Mouse (Mus musculus): ENCODE data around the gene Jun.
A peak's percentile ranks its signal among the peaks of the same experiment; 100 is the strongest.

Jun gene

DNA sequence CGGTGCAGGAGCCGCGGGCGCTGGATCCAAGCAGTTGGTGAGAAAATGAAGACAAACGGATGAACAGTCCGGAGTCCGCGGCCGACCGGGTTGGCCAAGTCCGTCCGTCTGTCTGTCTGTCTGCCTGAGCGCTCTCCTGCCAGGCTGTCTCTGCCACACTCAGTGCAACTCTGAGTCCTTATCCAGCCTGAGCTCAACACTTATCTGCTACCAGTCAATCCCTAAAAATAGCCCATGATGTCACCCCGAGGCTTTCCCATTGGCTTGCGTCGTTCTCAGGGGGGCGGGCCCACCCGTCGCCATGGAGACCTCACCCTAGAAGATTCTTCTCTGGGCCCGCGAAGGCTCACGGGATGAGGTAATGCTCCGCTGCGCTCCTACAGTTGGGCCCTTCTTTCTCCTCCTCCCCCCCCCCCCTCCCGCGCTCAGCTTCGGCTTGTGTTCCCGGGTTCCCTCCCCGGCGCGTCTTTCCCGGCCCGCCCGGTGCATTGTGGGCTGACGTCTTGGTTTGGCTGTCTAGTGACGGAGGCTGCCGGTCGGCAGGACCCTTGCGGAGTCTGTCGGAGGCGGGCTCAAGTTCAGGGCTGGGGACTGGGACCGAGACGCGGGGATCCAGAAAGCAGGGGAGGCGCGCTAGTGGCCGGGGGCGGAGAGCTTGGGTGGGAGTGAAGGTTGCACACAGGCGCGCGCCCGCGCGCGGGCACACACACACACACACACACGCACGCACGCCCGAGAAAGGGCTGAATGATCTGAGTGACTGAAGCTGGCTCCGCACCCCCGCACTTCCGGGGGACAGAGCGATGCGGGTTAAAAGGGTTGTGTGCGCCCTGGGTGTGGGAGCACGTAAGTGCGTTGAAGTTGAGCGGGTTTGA lies at the start of gene Jun:
TSS of gene Jun (minus strand) at position 198 of the 875 bp plus-strand sequence.
- peak; percentile 98 for DNase-seq (ENCODE audit: low read depth, low spot score)

DNA sequence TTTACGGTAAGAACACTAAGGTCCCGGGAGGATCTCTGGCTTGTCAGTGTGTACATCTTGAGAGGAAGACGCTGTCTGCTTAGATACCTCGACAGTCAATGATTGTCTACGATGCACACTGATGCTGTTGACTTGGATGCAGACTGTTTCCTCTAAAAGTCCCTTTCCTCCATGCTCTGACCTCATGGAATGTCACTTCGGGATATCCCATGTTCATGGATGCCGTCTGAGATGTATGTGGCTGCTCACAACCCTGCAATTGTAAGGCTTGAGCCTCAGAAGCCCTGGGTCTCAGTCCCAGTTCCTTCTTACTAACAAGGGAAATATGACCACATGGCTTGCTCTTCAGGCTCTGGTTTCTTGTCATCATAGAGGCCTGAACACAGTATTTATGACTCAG lies 49.7 kb upstream of the Jun start:
- DNase-seq (ENCODE audit: low read depth, low spot score): no peak

DNA sequence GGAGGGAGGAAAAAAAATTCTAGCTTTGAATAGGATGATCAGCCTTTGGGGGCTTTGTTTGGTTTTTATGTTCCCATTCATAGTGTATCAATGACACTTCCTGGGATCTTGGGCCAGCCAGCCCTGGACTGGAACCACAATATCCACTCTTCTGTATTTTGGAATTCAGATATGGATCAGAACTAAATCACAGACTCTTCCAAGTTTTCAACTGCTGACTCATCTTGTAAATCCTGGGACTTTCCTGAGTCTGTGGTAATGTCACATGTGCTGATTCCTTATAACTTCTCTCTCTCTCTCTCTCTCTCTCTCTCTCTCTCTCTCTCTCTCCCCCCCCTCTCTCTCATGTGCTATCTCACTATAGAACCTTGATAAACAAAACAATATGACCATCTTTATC lies 48.7 kb upstream of the Jun start:
- no peak for DNase-seq (ENCODE audit: low read depth, low spot score)

DNA sequence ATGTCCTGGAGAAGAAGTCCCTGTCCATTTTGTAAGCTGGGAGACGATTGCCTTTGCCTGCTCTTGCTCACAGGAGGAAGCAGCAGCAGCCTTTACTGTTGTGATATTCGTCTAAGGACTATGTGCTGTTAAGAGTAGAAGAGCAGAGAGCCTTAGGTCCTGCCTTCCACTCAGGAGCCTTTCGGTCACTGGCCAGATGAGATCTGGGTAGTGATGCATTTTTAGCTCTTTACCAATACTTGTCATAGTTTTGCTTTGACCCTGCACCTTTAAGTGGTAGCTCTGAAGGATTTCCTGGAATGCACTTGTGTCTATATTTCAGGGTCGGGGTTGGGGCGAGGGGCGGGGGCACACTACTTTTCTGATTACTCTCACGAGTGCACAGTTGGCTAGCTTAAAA lies 47.4 kb upstream of the Jun start:
- no peak for DNase-seq (ENCODE audit: low read depth, low spot score)

DNA sequence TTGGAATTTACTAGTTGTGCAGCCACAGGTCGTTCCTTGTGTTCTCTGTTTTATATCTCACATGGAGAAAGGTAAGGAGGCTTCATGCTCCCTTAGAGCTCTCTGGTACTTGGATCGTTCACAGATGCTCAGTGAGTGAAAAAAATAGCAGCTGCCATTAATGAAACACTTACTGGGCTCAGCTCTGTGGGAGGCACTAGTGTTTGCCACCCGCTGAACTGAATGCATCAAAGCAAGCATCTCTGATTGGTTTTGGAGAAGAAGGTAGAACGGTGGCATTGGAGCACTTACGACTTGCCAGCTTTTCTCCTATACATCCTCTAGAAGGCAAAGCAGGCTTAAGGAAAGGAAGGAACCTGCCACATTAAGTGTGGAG lies 46.7 kb upstream of the Jun start:
- no peak for DNase-seq (ENCODE audit: low read depth, low spot score)

DNA sequence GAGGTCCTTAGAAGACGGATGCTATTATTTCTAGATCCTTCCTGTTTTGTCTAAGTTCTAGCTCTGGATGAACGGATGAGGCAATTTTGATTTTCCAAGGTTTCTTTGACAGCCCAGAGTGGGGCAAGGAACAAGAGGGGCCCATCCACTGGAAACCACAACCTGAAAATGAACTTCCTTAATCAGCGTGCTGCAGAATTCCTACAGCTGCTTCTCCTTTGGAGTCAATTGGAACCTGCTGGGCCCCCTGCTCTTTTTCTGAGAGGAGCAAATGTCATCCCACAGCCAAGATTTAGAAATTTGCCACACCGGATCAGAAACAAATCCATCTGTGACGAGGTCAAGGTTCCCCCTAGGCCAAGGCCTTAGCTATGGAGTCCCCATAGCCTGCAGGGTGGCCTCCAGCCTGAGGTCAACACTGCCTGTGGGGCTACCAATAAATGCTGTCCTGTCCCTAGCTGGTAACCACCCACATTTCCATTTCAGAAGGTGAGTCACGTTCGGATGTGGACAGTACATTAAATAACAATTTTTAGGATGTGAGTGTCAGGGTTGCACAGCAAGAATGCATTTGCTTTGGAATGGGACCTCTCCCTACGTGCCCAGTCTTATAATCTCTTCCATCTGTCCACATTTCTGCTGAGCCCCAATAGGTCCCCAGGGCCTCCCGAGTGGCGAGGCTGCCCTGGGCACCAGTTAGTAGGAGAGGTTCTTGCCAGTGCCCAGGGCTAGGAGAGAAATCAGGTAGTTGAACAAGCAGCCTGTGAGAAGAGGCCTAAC lies 46.1 kb upstream of the Jun start:
- no peak for DNase-seq (ENCODE audit: low read depth, low spot score)

DNA sequence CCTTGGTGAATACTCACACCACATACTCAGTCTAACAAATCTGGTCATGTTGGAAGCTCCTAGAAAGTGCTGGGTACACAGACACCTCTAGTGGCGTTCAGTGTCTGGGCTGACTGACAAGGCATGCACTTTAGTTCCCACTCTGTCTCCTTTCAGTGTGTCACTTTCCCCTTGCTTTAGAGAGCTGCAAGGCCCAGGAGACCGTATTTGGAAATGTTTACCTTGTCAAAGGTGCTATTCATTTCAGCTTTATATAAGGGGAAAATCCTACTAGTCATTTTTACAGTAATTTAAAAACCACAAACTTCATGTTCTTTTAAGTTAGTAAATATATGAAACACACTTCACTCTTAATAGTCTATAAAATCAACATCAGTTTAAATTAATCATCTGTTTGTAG lies 44.7 kb upstream of the Jun start:
- no peak for DNase-seq (ENCODE audit: low read depth, low spot score)

DNA sequence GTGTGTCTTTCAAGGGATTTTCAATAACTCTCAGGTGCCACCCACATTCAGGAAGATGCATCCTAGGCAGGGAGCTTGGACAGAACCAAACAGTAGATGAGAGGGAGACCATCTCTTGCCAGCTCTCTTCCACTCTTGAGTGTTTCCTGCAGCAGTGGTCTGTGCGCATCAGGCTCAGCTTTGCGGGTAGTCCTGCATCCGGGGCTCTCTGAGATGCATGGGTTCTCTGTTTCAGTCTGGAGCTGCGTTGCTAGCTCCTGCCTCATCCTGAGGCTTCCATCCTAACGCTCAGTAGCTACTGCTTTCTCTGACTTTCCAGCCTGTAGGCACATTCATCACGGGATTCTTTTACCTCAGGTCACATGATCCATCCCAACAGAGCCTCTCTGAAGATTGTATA lies 43.9 kb upstream of the Jun start:
- DNase-seq (ENCODE audit: low read depth, low spot score): no peak

DNA sequence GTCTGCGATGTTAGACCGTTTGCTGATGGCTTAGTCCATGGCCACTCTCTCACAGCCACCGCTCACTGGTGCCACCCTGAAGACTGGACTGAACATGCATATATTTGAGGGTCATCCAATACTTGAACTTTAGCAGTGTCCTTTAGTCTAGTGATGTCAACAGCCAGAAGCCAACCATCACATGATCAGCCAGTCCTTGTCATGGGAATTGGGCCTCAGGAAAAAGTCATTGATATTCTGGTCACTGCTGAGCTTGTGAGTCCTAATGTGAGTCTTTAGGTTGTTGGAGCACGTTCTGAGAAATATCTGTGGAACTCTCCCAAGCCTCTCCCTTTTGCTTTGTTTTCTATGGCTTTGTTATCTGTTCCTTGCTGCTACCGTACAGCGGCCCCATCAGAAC lies 43.3 kb upstream of the Jun start:
- no peak for DNase-seq (ENCODE audit: low read depth, low spot score)

DNA sequence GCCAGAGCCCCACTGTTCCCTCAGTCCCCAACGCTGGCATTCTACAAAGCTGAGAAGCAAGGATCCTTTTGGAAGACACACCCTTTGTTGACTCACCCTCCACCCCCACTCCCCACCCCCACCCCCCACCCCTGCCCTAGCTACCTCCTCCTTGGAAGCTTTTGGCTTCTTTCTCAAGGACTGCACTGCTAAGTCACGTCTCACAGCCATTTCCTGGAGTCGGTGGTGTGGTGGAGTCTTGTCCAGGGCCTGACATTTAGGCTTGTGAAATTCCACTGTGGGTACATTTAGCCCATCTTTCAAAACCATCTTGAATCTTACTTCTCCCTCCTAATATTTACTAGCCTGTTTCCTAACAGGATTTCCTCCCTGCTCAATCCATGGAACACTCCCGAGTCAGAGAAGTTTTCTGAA lies 42.7 kb upstream of the Jun start:
- no peak for DNase-seq (ENCODE audit: low read depth, low spot score)

DNA sequence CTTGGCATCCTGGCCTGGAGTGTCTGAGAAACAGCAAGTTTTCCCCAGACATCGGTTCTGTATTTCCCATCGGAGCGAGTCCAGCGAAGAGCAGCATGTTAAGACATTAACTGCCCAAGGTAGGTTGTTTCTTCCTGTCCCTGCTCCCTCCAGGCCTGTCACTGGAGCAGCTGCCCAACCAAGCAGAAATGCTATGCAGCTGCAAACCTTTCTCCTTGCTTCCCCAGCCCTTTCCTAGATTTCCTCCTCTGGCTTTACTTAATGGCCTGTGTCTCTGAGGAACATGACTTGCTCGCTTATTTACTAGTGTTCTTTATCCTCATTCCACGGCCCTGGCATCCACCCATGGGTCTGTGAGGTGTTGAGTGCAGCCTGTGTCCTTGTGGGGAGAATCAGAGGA lies 41.6 kb upstream of the Jun start:
- no peak for DNase-seq (ENCODE audit: low read depth, low spot score)

DNA sequence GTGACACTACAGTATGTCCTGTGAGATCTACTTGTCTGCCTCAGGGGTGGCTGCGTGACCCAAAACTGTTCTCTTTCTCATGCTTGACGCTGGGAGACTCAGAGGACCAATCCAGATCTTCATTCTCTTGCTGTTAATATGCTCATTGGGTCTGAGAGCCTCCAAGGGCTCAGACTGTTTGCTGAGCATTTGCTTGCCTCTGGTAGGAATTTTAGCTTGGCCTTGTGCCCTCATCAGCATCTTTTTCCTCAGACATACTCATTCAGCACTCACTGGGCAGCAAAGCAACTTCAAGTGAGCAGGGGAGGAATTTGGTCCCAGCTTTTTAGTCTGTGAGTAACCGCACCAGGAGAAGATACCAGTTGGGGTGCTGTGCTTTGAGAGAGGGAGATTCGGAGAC lies 40.5 kb upstream of the Jun start:
- no peak for DNase-seq (ENCODE audit: low read depth, low spot score)

DNA sequence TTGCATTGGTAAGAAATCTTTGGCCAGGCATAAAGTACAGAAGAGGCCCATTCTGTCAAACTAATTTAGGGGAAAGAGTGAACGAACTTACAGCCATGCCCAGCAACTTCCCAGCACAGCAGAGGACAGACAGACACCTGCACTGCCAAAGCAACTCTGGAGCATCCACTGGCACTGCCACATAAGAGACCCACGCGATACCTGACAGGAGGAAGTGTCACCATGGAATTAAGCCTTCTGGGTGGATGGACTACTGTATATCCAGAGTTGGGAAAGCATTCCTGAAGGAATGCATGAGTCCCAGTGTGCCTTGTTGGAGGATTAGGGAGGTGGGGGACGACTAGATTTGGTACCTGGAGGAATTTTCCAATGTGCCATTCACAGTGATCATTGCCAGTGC lies 39.5 kb upstream of the Jun start:
- no peak for DNase-seq (ENCODE audit: low read depth, low spot score)

DNA sequence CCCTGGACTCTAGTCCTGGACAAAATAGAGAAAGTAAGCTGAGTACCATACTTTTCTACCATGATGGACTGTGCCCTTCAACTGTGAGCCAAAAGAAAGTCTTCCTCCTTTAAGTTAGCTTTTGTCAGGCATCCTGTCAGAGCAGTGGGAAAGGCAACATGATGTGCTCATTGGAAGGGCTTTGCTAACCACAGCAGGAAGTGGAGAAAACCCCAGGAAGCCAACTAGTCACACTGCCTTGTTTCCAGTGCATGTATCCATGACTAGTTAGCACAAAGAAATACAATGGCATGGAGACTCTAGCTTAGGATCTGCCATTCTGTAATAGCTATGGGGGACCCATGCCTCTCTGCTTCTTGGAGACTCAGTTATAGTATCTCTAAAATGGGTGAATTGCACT lies 37.9 kb upstream of the Jun start:
- DNase-seq (ENCODE audit: low read depth, low spot score): no peak

DNA sequence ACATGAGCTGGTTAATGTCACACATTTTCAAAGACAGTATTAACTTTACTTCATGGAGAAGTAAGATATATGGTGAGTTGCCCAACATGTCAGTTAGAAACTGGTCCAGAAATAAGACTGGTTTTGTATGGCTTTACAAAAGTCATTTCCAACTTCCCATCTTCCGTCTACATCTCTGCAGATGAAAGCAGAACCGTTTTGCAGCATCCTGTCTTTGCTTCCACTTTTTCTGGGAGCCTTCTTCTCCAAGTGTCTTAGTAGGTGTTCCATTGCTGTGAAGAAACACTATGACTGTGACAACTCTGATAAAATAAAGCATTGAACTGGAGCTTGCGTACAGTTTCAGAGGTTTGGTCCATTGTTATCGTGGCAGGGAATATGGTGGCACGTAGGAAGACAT lies 37.0 kb upstream of the Jun start:
- DNase-seq (ENCODE audit: low read depth, low spot score): no peak

DNA sequence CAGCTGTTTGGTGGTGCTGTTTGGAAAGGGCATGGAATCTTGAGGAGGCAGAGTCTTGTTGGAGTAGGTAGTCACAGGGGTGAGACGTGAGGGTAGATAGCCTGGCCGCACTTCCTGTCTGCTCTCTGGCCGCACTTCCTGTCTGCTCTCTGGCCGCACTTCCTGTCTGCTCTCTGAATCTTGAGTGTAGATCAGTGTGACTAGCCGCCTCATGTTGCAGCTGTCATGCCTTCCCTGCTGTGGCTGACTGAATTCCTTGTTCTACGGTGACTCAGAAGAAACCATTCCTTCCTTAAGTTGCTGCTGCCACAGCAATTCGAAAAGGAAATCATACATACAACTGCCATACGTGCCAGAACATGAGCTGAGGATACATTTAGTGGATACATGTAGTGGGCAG lies 31.9 kb upstream of the Jun start:
- peak; percentile 34 for DNase-seq (ENCODE audit: low read depth, low spot score)

DNA sequence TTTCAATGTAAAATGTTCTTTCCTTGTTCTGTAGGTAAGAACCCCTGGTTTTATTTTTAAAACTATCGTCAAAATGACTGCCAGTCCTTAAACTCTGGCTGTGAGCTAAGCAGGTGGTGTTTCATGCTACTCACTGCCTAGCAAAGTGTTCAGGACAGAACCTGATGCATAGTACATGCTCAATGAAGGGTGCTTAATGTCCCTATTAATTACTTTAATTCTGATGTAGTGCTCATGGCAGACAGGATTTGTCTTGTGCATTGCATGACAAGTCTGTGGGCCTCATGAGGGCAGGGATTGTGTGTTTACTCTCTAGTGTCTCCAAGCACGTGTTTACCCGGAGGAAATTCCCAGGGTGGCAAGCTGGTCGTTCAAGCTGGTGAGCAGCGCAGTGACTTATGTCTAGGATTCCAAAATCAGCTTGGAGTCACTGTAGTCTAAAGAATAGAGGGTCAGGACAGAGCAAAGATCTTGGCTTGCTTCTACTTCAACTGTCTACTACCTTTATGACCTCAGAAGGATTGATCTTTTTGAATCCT lies 31.2 kb upstream of the Jun start:
- no peak for DNase-seq (ENCODE audit: low read depth, low spot score)

DNA sequence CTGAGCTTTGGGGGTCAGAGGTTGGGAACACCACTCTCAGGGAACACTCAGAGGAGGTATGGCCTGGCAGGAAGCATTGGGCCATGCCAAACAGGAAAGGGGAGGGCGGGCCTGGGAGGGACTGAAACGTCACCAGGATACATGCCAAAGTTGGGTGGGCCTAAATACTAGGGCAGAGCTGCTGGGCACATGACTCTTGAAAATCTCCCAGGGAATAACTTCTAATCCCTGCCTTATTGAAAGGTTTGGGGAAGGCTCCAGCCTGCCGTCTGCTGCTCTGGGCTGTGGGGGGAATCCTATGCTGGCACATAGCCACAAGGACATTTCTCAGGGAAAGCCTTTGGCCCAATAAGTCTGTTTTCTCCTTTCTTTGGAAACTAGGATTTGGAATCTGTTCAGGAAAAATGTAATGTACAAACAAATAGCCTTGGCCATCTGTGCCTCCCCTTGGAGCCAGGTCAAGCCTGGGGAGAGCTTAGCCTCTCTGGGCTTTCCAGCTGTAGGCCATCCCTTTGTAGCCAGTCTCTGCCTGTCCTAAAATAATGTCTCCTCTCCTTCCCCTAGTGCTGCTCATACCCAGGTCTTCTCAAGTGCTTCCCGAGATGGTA lies 30.6 kb upstream of the Jun start:
- DNase-seq (ENCODE audit: low read depth, low spot score): no peak

DNA sequence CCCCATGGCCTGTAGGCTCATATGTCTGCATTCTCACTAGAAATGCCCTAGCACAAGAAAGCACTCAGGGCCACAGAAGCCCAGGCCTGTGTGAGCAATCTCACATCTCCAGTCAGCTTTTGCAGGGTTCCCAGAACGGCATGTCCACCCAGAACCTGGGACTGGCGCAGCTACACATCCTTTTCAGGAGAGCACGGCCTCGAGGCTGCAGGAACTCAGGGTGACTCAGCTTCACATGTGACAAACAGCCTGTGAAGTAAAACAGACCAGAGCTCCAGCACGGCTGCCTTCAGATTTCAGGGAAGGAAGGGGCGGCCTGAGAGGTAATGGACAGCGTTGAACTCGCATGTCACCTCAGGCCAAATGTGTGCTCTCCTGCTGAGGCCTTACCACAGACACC lies 29.6 kb upstream of the Jun start:
- DNase-seq (ENCODE audit: low read depth, low spot score): no peak

DNA sequence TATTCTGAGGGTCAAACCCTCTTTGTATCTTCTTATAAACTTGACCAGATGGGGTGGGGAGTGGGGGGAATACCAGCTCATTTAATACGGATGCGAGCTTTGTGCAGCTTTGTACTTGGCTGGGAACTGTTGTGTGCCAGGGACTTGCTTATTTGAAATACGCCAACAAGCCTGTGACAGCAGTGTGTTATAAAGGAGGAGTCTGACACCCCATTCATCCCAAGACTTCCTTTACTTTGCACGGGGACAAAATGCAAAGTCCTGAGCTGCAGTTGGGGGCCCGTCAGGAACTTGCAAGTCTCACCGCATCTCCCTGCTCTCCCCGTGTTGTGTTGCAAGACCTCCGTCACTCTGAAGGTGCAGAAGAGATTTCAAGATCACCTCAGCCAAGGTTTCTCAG lies 26.6 kb upstream of the Jun start:
- no peak for DNase-seq (ENCODE audit: low read depth, low spot score)

DNA sequence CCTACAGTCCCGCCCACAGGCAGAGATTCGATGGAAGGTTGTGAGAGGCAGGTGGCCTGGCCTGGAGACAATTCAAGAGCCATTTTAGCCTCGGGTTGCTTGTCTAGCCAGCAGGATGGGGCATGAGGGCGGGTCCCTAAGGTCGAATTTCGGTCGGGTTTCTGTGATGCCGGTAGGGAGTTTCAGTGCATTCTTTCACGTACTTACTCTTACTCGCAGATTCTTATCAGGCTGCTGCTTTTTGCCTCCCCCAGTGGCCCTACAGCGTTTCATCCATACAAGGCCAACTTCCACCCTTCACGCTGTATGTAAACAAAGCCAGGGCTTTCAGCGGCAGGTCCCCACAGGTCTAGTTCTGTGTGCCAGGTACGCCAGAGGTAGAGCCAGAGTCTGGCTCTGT lies 24.3 kb upstream of the Jun start:
- DNase-seq (ENCODE audit: low read depth, low spot score): peak; percentile 49

DNA sequence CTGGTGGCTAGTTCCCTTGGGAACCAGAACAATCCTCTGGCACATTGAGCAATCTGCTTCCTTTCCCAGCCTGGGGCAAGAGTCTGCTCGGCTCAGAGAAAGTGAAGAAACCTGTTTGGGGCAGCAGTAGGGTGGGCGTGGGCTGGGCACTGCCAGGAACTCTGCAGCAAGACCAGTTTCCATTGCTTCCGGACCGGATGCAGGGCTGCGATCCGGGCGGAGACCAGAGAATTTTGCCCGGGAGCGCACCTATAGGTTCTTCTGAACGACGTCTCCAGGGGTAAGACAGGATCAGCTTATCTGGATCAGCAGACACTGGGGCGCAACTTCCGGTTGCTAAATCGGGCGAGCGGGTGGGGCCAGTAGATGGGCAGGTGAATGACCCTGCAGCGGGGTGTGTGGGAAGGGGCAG lies 23.6 kb upstream of the Jun start:
- peak; percentile 37 for DNase-seq (ENCODE audit: low read depth, low spot score)
